In the genomic region with DNA sequence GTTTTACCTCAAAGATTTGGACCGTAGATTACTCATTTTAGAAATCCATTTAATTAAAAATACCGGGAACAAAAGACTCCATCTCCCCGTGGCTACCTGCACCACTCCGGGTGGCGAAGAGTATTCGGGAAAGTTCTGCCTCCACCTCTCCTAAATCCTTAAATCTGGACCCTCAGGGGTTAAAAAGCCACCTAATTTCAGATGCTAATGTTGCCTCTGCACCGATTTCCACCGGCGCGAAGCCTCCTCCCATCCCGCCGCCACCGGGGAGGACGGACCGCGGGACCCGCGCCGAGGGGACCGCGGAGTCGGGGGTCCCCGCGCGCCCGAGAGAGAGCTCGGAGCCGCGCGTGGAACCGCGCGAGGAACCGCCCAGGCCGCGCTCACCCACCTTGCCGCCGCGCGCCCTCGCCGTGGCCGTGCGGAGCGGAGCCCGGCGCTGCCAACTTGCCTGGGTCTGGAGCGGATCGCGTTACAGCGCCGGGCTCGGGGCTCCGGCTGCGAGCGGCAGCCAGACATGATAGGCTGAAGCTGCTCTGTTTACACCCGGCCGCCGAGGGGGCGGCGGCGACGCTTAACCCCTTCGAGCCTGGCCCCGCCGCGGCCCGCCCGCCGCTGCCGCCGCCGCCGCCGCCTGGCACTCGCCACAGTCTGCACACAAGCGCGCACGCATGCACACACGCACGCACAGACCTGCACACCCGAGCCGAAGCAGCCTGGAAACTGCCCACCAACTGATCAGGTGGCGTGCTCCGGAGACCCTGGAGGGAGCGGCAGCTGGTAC, we compare ENCODE assay signal across 8 mouse cellular contexts.
DNase-seq lines count a peak whose midpoint lies in the region; ATAC-seq and TF ChIP-seq lines count a peak whose summit lies in the region.

No protein-coding gene starts in this region.

- H3K27ac ChIP-seq in intestine, embryonic 15.5 days = peak overlapping the region; percentile 92
- H3K27ac ChIP-seq in midbrain, embryonic 15.5 days = peak overlapping the region; percentile 96
- H3K27ac ChIP-seq in stomach, postnatal 0 days (replicated peaks) = peak overlapping the region; percentile 77

- intact Hi-C loops in gastrocnemius, postnatal 36 days (cut with DNase I) = loop anchor here (10.0 kb wide), 2 partner anchors 130 to 480 kb away; no protein-coding TSS in a partner anchor
- intact Hi-C loops in left cerebral cortex, postnatal 25 days (cut with DNase I) = loop anchor here (5.0 to 10.0 kb wide), 3 partner anchors 243 to 330 kb away; a partner anchor contains a TSS

- H3K9ac ChIP-seq in intestine, embryonic 15.5 days = peak overlapping the region; percentile 64
- peak overlapping the region; percentile 78 for H3K9ac ChIP-seq in midbrain, embryonic 15.5 days
- peak overlapping the region; percentile 65 for H3K9ac ChIP-seq in stomach, postnatal 0 days (ENCODE audit: low read length)

- H3K4me1 ChIP-seq in intestine, embryonic 15.5 days (replicated peaks) = peaks cover 4% of the 10 kb centered on the region; the same call in 1 of the 2 replicates
- H3K4me1 ChIP-seq in midbrain, embryonic 15.5 days = peaks cover 20% of the 10 kb centered on the region
- H3K4me1 ChIP-seq in stomach, postnatal 0 days (replicated peaks; ENCODE audit: control insufficient read depth, insufficient read depth) = no peaks in the 10 kb centered on the region

- no peaks in the 10 kb centered on the region for H3K36me3 ChIP-seq in intestine, embryonic 15.5 days
- H3K36me3 ChIP-seq in midbrain, embryonic 15.5 days (replicated peaks) = no peaks in the 10 kb centered on the region
- no peaks in the 10 kb centered on the region for H3K36me3 ChIP-seq in stomach, postnatal 0 days (ENCODE audit: control insufficient read depth, insufficient read depth, low read length)

- peak; percentile 97 for ATAC-seq in intestine, embryonic 15.5 days
- peak; percentile 96 for ATAC-seq in midbrain, embryonic 15.5 days (replicated peaks)
- ATAC-seq in stomach, postnatal 0 days (ENCODE audit: low FRiP score, low TSS enrichment) = peak; percentile 96

- no peak for TF ChIP-seq EP300 in stomach, postnatal 0 days (optimal IDR thresholded peaks at IDR 0.05)

- DNase-seq in adrenal gland, postnatal 14 days = peak; percentile 84
- peak; percentile 95 for DNase-seq in embryo, embryonic 11 days
- DNase-seq in gastrocnemius, postnatal 36 days = peak; percentile 60 to 65
- peak; percentile 75 to 78 for DNase-seq in left cerebral cortex, postnatal 25 days (ENCODE audit: low spot score in 2 of 2)
- peak; percentile 77 for DNase-seq in stomach, postnatal 0 days (ENCODE audit: low spot score)
- DNase-seq in spleen, postnatal 4 days (ENCODE audit: low spot score in 2 of 2) = no peak

- peak overlapping the region; percentile 93 for H3K4me2 ChIP-seq in intestine, embryonic 15.5 days (replicated peaks)
- peak overlapping the region; percentile 95 for H3K4me2 ChIP-seq in midbrain, embryonic 15.5 days
- peak overlapping the region; percentile 92 for H3K4me2 ChIP-seq in stomach, postnatal 0 days (replicated peaks; ENCODE audit: low read depth)

- under 1% methylated on average over 84 of the region's 86 CpGs for WGBS in intestine, embryonic 15.5 days
- WGBS in midbrain, embryonic 15.5 days = under 1% methylated on average over 82 of the region's 86 CpGs
- under 1% methylated on average over 66 of the region's 86 CpGs for WGBS in stomach, postnatal 0 days

- H3K9me3 ChIP-seq in intestine, embryonic 15.5 days = no peaks in the 10 kb centered on the region
- H3K9me3 ChIP-seq in midbrain, embryonic 15.5 days = no peaks in the 10 kb centered on the region
- no peaks in the 10 kb centered on the region for H3K9me3 ChIP-seq in stomach, postnatal 0 days (ENCODE audit: control insufficient read depth, low read length)

- peak overlapping the region; percentile 85 for H3K4me3 ChIP-seq in intestine, embryonic 15.5 days (replicated peaks)
- peak overlapping the region; percentile 81 for H3K4me3 ChIP-seq in midbrain, embryonic 15.5 days
- H3K4me3 ChIP-seq in stomach, postnatal 0 days (ENCODE audit: low read depth, low read length) = peak overlapping the region; percentile 73

- TF ChIP-seq CTCF in stomach, postnatal 0 days (IDR thresholded peaks at IDR 0.05; ENCODE audit: low read depth) = 0 out of 2 replicates have a peak, but pooled peaks have one; percentile 8

- H3K27me3 ChIP-seq in intestine, embryonic 15.5 days (replicated peaks) = no peaks in the 10 kb centered on the region
- no peaks in the 10 kb centered on the region for H3K27me3 ChIP-seq in midbrain, embryonic 15.5 days (replicated peaks)
- H3K27me3 ChIP-seq in stomach, postnatal 0 days (ENCODE audit: control insufficient read depth, insufficient read depth, low read length) = no peaks in the 10 kb centered on the region

Comparison
In these comparisons a context has a peak if more than half of its experiments do, and no peak if none do; other contexts are left out.
1. DNase-seq: peak in adrenal gland, postnatal 14 days (single experiment), embryo, embryonic 11 days (single experiment), gastrocnemius, postnatal 36 days (2 of 2), left cerebral cortex, postnatal 25 days (2 of 2) and stomach, postnatal 0 days (single experiment); none in spleen, postnatal 4 days (0 of 2).
2. Peak in every context shown above with its lines, with median percentiles within 50 percentile points of each other: ATAC-seq, H3K27ac ChIP-seq, H3K4me2 ChIP-seq, H3K4me3 ChIP-seq and H3K9ac ChIP-seq.